Mouse (Mus musculus) testis, postnatal 10 days (tissue): ENCODE results near the gene Car3.
"Not testable (repeated sequence)": the region's sequence is repeated elsewhere in the genome, so short reads cannot be mapped to it uniquely, and the experiment has no call there.

Experiments used
- DNase-seq: peaks from one replicate; pipeline ENCODE4 v3.0.0; 2021; ENCODE audit warnings: low spot score

Car3 gene

DNA sequence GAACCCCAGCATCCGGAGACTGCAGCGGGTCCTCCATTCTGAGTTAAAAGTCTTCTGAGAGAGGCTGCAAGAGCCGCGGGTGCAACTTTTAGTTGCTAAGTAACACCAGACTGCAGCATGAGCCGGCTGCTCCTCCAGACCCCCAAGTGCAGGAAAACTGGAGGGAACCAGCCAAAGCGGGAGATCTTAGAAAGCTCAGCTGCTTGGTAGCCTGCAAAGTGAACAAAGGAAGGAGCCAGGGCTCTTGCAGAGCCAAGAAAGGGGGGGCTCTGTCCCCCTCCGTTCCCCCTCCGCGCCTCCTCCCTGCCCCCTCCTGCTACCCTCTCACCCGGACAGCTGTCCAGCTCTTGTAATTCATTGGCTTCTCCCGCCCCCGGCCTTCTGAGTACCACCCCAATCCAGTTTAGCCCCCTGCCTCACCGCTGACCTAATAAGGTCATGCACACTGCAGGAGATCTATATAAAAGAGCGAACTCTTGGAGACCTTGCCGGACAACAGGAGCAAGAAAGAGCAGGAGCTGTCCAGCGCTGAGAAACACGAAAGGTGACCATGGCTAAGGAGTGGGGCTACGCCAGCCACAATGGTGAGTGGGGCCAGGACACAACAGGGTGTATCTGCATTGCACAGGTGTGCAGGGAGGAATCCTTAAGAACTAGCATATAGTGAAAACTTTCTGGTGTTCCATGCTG is at the start of gene Car3:
Gene Car3 (plus strand): TSS at position 491 of the 690 bp plus-strand sequence.
- no peak for DNase-seq

DNA sequence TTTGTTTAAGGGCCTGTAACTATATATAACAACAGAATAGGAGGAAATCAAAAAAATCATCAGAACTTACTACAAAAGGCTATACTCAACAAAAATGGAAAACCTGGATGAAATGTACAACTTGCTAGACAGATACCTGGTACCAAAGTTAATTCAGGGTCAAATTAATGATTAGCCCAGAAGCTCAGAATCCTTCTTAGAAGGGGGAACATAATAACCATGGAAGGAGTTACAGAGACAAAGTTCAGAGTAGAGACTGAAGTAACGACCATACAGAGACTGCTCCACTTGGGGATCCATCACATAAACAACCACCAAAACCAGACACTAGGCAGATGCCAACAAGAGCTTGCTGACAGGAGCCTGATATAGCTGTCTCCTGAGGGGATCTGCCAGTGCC is 47.9 kb upstream of the Car3 start:
- not testable (repeated sequence) for DNase-seq

DNA sequence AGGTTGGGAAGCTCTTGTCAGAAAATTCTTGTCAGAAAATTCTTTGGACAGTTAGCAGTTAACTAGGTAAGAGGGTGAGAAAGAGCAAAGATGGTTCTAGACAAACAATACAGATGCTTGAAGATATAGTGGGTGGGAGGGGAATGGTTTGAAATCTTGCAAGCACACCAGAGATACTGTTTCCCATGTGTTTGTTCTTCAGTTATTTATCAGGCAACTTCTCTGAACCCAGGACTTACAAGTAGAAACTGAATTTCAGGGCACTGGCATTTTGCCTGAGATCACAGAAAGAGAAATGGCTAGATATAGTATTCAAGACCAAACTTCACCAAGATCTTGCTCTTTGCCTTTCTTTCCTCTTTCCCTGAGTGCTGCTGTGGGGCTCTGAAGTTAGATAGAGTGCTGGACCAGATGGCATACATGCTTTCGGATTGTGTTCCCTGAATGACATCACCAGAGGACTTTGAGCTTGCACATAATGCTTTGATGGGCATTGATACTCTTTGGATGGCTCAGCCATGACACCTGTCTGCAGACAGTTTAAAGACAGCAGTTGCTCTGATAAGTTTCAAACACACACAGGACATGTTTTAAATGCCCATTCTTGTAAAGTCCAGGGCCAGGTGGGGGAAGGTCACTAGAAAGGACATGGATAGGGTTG is 43.3 kb upstream of the Car3 start:
- DNase-seq = no peak

DNA sequence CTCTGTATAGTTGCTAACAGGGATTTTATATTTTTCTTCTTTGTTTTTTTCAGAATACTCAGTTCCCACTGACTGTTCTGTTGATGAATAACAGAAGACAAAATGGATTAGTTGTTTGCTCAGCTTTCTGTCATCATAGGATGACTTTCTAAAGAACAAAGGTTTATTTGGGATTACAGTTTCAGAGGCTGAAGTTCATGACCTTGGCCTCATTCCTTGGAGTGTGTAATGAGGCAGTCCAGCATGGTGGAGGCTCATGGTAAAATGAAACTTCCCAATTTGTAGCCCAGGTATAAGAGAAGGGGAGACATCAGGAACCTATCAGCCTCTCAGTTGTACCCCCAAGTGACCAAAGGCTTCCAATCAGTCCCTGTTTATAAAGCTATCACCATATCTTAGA is 34.4 kb upstream of the Car3 start:
- DNase-seq = no peak

DNA sequence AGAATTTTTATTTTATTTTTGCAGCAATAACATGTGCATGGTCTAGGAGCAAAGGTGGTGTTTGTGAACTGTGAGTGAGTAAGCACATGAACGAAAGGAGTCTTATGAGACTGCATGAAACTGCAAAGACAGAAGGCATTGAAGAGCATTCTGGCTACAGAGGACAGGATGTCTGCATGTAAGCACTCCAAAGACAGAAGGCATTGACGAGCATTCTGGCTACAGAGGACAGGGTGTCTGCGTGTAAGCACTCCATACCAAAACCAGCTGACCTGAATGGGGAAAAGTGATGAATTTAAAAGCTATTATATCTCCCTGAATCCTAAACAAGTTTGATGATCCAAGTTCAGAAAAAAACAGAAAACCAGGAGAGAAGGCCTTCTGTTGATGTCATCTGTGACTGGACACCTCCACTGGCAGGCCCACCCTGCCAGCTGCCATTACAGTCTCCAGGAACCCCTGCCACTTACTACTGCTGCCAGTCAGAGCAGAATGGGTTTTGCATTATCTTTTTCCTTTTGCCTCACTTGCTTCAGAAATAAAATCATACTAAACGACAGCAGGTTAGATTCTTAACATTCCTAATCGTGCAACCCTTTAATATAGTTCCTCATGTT is 32.0 kb upstream of the Car3 start:
- DNase-seq = no peak

DNA sequence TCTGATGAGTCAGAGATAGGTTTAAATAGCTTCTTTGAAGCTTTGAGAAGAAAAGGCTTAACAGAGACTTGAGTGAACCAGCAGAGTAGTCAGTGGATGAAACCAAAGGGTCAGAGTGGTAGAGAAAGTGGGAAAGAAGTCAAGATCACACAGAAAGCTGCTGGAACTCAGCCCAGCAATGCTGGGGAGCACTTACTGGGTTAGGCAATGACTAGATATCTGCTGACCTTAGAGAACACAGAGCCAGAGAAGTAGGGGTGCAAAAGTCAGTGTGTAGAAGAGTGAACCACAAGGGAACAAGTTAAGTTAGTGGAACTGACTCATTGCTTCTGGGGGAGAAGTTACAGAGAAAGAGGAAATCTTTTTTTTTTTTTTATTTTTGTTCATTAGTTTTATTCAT is 30.5 kb upstream of the Car3 start:
- no peak for DNase-seq

DNA sequence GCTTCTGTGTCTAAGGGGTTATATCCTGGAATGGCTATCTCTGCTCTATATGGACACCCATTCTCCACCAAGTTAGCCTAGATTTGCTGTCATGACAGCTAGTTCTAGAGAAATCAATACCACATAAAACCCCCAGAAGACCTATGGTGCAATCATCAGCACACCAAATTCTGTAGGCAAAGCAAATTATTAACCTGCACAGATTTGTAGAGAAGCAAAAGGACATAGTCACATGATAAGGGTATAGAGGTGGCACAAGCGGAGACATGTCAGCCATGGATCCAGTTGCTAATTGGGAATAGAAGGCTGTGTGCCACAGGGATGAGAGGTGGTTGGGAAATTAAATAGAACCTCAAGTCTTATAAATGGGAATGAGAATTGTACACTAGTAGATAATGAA is 24.4 kb upstream of the Car3 start:
- DNase-seq = no peak

DNA sequence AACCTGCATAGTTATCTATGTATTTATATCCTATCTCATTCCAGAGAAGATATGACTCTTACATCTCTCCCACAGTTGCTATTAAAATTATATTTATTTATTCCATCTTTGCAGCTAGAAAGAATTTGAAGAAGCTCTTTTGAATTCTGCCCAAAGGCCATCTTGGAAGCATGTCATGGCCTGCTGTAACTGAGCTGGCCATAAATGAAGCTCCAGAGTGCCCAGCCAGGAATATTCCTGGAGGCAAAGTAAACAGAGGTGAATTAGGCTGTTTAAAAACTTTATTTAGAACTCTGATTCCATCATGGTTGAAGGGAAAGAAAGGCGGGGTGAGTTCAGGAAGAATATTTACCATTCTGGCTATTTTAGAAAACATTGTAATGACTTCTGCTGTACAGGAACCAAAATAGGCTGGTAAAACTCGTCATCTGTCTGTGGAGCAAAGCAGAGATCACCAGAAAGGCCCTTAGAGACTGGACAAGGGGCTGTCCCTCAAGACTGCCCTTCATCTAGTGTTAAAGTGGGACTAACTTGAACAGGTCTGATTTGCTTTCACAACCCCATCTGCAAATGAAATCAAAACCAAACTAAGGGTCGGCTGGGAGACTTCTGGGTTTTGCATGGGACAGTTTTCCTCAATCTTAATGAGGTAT is 23.7 kb upstream of the Car3 start:
- no peak for DNase-seq

DNA sequence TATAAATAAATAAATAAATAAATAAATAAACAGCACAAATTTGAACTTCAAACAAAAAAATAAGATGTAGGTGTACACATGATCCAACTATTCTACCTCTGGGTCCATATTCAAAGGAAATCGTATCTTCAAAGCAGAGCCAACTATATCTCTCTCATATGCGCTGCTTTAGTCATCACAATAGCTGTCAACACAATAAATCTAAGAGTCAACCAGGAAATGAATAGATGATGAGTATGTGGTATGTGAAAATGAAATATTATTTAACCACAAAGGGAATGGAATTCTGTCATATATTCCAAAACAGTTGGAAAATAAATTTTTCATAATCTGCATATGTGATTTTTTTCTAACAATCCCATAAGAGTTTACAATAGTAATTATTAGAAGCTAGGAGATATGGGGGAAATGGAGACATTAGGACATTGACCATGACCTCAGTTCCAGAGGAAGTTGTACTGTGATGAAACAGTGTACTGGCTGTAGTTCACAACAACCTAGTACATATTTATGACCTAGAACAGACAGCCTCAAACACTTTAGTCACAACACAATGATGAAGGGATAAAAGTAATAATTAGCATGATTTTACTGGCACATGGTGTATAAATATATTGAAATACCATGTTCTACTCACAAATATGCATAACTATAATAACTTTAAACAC is 14.6 kb upstream of the Car3 start:
- DNase-seq = no peak

DNA sequence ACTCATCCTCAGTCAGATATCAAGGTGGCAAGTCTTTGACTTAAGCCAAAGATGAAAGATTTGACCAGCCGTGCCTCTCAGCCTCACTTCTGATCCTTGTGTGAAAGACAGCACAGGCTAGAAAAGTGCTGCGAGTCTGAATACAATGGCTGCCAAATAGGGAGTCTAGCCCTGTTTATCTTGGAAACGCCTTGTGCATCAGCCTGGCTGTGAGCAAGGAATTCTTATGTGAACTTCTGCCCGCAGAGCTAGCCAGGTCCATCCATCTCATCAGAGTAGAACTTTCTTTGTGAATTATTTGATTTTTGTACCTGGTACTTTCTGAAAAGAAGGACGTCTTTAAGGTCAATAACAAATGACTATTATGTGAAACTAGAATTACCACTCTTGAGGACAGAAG is 9.3 kb upstream of the Car3 start:
- DNase-seq = no peak

DNA sequence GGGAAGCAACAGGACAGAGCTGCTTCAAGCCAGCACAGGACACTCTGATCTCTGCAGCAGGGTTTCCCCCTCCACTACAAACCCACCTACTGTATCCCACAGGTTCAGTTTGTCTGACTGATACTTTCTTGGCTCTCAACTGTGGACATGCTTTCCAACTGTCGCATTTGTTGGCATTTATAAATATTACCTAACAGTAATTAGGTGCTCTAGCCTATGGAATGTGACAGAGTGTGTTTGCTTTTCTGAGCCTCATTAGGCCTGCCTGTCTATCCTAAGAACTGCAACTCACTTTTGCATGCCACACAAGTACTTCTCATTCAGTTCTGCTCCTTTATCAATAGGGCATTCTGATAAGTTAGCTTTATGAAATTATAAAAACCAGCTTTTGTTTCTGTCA is 8.9 kb upstream of the Car3 start:
- DNase-seq = no peak

DNA sequence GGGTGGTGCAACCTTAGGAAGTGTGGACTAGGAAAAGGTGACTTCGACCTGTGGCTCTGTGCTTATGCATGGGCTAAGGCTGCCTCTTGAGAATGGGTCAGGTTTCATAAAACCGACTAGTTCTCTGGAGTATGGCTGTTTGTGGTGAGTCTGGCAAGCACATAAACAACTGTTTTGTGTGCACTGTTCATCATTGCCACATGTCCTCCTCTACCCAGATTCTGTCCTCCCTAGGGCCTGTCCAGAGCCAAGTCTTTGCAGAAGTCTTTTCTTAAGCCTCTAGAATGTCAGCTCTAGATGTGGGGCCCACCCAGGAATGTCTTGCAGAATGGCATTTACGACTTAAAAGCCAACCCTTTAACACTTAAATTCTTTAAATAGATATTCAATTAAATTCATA is 5.4 kb upstream of the Car3 start:
- no peak for DNase-seq

DNA sequence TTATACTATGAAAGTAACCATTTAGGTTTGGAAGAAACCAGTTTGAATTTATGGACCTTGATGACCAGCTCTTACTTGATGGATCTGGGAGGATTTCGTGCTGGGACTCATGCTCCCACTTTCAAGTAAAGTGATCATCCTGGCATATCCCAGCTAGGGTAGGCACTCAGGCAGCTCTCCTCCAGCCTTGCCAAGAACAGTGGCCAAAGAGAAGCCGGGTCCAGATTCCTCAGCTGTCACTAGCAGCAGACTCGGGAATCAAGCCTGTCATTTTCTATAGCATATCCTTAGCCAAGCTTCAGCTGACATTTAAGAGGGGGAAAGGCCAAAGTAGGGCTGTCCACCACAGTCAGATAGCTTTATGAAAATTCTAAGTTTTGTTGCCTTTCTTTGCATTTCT is 3.0 kb upstream of the Car3 start:
- no peak for DNase-seq

DNA sequence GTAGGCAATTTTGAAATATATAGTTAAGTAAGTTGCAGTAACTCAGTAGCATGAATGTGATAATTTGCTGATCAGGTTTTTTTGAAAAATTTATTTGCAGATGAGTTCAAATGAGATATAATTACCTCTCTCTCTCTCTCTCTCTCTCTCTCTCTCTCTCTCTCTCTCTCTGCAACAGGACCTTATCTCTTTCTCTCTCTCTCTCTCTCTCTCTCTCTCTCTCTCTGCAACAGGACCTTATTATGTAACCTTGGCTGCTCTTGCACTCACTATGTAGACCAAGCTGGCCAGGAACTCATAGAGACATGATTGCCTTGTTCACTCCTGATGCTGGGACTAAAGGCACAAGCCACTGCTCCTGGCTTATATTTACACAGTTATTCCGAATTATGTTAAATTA is 2.1 kb upstream of the Car3 start:
- DNase-seq = no peak

DNA sequence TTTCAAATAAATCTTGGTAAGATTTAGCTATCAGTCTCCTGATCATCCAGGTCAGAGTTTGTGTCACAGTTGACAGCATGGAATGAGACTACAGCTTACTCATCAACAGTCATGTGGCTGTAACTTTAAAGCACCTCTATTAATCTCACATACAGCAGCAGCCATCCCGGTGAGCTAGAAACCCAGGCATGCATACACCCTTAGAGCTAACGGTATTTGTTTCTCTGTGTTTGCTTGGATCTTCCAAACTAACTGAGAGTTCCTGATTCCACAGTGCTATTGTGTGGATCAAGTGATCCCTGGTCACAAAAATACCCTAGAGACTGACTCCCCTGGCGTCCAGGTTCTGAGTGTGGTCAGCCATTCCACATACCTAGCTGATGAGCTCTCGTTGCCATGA is 1.5 kb upstream of the Car3 start:
- no peak for DNase-seq

DNA sequence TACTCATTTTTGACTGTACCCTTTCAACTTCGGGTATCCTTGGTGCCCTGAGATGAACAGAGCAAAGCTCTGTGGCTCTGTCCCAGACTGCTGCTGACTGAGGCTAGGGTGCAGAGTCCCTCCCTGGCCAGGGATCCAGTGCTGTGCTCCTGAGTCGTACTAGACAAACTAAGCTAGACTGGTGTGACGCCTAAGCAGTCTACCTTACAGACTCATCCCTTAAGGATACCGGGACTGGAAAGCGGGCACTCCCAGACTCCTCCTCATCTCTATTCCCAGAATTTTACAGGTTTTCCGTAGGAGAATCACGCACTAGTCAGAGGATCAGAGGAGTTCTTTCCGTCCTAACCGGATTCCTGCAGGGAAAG is 674 bp upstream of the Car3 start:
- no peak for DNase-seq

DNA sequence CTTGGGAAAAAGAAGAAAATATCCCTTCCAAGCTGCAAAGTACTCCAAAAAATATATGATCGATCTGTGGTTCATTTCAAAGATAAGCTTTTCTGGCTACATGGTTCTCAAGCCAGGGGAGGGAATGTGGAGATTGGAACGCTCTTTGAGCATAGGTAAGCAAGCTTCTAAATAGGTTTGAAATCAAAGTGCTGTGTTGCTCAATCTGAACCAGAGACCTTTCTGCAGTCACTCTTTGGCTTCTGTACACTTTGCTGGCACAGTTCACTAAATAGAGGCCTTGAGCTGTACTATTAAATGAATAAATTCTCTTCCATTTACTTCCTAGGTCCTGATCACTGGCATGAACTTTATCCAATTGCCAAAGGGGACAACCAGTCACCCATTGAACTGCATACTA is 610 bp downstream of the Car3 start:
- no peak for DNase-seq

DNA sequence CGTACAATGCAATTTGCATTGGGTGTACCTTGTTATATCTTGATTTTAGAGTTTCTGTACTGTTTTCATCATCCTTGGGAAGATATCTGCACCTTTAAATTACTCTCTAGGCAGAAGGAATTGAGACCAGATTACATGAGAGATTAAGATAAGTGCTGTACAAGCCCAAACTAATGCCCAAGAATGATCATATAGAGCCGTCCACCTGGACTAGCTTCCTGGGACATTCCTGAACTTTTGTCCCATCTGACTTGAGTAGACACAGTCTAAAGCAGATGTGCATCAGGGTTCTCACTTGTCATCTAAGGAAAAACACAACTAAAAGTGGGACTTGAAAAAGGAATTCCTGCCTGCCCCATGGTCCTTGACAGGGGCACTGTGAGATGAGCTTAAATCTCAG is 2.6 kb downstream of the Car3 start:
- no peak for DNase-seq

DNA sequence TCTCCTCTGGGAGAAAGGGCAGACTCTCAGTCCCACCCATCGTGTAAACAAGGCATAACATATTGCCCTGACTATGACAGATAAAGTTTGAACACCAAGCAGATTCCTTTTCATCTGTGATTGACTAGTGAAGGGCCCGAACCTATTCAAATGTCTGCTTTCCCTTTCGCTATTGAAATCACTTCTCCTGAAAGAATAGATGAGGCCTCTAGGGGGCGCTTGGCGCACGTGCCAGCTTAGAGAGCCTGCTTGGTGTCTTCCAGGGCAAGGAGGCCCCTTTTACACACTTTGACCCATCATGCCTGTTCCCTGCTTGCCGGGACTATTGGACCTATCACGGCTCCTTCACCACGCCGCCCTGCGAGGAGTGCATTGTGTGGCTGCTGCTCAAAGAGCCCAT is 6.5 kb downstream of the Car3 start:
- DNase-seq = peak; percentile 68

DNA sequence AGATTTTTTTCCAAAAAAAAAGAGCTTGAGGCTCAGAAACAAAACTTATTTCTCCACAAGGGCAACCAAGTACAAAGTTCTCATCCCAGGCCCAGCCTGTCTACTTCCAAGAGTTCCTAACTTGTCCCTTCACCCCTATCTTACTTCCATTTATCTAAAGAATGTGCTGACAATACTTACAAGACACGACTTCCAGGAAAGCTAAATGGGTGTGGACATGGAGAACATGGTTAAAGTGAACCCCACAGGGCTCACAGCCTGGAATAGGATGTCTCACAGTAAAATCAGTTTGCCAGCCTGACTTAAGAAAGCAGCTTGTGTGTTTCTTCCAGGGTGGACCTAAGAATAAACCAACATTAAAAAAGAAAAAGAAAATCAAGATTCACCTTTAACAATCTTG is 7.2 kb downstream of the Car3 start:
- DNase-seq = no peak

DNA sequence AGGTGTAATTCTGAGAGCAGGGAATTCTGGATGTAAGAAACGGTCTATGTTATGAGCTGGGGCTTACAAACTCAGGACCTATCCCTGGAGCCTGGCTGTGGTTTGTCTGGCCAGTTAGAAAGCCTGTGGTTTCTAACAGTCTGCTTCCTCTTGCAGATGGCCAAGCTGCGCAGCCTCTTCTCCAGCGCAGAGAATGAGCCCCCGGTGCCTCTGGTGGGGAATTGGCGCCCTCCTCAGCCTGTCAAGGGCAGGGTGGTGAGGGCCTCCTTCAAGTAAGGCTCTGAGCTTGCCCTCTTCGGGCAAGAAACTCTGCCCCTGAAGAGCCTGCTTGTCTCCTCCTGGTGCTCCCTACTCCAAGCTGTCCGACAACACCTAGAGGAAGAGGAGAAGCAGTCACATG is 8.1 kb downstream of the Car3 start:
- no peak for DNase-seq

DNA sequence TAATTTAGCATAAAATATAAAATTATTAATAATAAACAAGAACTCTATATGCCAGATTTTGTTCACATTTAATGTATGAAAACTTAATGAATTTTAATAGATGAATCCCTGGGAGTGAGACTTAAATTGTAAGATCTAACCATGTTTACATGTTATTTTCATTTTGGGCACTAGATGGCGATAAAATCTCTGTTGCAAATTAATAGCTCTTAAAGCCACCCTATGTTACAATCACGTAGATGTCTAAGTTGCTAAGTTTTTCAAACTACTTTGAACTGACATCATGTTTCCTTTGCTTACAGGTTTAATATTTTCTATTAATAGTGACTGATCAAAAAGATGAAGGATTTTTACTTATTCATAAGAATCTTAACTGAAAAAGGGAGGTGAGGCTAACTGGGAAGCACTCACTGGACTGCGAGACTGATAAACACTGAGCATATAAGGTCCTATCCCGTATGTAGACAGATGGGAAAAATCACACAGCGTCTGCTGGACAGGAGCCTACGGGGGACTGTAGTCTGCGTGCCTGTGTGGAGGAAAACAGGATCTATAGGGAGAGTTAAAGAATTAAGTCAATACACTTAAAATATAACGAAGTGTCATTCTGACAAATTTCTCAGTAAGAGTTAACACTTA is 11.2 kb downstream of the Car3 start:
- DNase-seq = no peak
